Mouse (Mus musculus) megakaryocyte-erythroid progenitor cell, adult 5-6 weeks (primary cell): ENCODE measurements around the gene Rcn1. TPM values are rescaled to one million over a fixed set of nuclear protein-coding genes. Genes with fewer than 3 reads are reported as not detected.

Source experiments
- ATAC-seq: replicated peaks from 2 replicates; pipeline ENCODE4 v1.8.0; 2016; ENCODE audit warnings: mild to moderate bottlenecking, inconsistent platforms; ENCODE audit not compliant: severe bottlenecking, poor library complexity, low FRiP score, low TSS enrichment
- total RNA-seq, 2 experiments: library from RNA; stranded (forward) in 1 of 2; stranded (reverse) in 1 of 2; fragments of 200-1000, 215-1000 nt in 1 of 2; fragments of >200 nt in 1 of 2; fragmentation: Nextera tagmentation in 1 of 2; gene quantifications; 2 replicates each; pipeline ENCODE4 v1.2.3; 2014 to 2017

Gene Rcn1
- total RNA-seq (2014; fragmentation: Nextera tagmentation) (17.4 and 20.1 TPM in 2 replicates), total RNA-seq (2017) (31.7 and 39.9 TPM in 2 replicates)

GRCm38 (mm10) chr2:105399085-105399891 is at the start of gene Rcn1:
TSS of gene Rcn1 (minus strand) at chr2:105399319.
- ATAC-seq, result peak; percentile 83

- peak; percentile 89 for ATAC-seq
Measured at GRCm38 (mm10) chr2:105444072-105444471, 45.0 kb upstream of the Rcn1 start.

- no peak for ATAC-seq
Measured at GRCm38 (mm10) chr2:105439022-105439421, 39.9 kb upstream of the Rcn1 start.

- no peak for ATAC-seq
Measured at GRCm38 (mm10) chr2:105438525-105438924, 39.4 kb upstream of the Rcn1 start.

- ATAC-seq, result no peak
Measured at GRCm38 (mm10) chr2:105432927-105433326, 33.8 kb upstream of the Rcn1 start.

- 0 out of 2 replicates have a peak, but pooled peaks have one; percentile 34 for ATAC-seq
Measured at GRCm38 (mm10) chr2:105430373-105430772, 31.3 kb upstream of the Rcn1 start.

- ATAC-seq, result no peak
Measured at GRCm38 (mm10) chr2:105429899-105430298, 30.8 kb upstream of the Rcn1 start.

GRCm38 (mm10) chr2:105428467-105428866 is 29.3 kb upstream of the Rcn1 start:
- ATAC-seq, result no peak

- ATAC-seq, result peak; percentile 89
Measured at GRCm38 (mm10) chr2:105428029-105428428, 28.9 kb upstream of the Rcn1 start.

- 0 out of 2 replicates have a peak, but pooled peaks have one; percentile 32 for ATAC-seq
Measured at GRCm38 (mm10) chr2:105427447-105427846, 28.3 kb upstream of the Rcn1 start.

GRCm38 (mm10) chr2:105418629-105419227 is 19.6 kb upstream of the Rcn1 start:
- no peak for ATAC-seq

GRCm38 (mm10) chr2:105417663-105418062 is 18.5 kb upstream of the Rcn1 start:
- no peak for ATAC-seq

- ATAC-seq, result no peak
Measured at GRCm38 (mm10) chr2:105416660-105417348, 17.7 kb upstream of the Rcn1 start.

GRCm38 (mm10) chr2:105416046-105416659 is 17.0 kb upstream of the Rcn1 start:
- ATAC-seq, result no peak

- peak; percentile 67 for ATAC-seq
Measured at GRCm38 (mm10) chr2:105414309-105414708, 15.2 kb upstream of the Rcn1 start.

GRCm38 (mm10) chr2:105409253-105409652 is 10.1 kb upstream of the Rcn1 start:
- no peak for ATAC-seq

GRCm38 (mm10) chr2:105408511-105408910 is 9.4 kb upstream of the Rcn1 start:
- peak; percentile 15; the same call in 1 of the 2 replicates for ATAC-seq

GRCm38 (mm10) chr2:105402180-105402579 is 3.1 kb upstream of the Rcn1 start:
- no peak for ATAC-seq

- no peak for ATAC-seq
Measured at GRCm38 (mm10) chr2:105400558-105400957, 1.4 kb upstream of the Rcn1 start.

- ATAC-seq, result peak; percentile 37
Measured at GRCm38 (mm10) chr2:105398636-105399084, 459 bp downstream of the Rcn1 start.
